In genomic region chr2:161108933-161109371, GRCm38 (mm10) we compare ENCODE assay signal across 8 mouse cellular contexts. TPM values are rescaled to one million over a fixed set of nuclear protein-coding genes. Genes with fewer than 3 reads are reported as not detected.
DNase-seq lines count a peak whose midpoint lies in the region; ATAC-seq lines count a peak whose summit lies in the region.

Gene Chd6 (minus strand): TSS chr2:161109075.

- peak within 1 kb of the TSS; percentile 90 for H3K4me2 ChIP-seq in heart, embryonic 13.5 days
- H3K4me2 ChIP-seq in liver, embryonic 12.5 days: peak within 1 kb of the TSS; percentile 97
- H3K4me2 ChIP-seq in stomach, embryonic 15.5 days: peak within 1 kb of the TSS; percentile 83

- H3K27me3 ChIP-seq in heart, embryonic 13.5 days (replicated peaks): no peaks in the 10 kb centered on the region
- H3K27me3 ChIP-seq in liver, embryonic 12.5 days (replicated peaks): no peaks in the 10 kb centered on the region
- no peaks in the 10 kb centered on the region for H3K27me3 ChIP-seq in stomach, embryonic 15.5 days (replicated peaks)

- peak within 1 kb of the TSS; percentile 95 for H3K4me3 ChIP-seq in brown adipose tissue, adult 24 weeks (ENCODE audit: insufficient read depth, low read depth, low read length)
- peak within 1 kb of the TSS; percentile 98 for H3K4me3 ChIP-seq in heart, embryonic 13.5 days
- peak within 1 kb of the TSS; percentile 99 for H3K4me3 ChIP-seq in liver, embryonic 12.5 days
- peak within 1 kb of the TSS; percentile 89 for H3K4me3 ChIP-seq in stomach, embryonic 15.5 days (replicated peaks)

- peak; percentile 100 for DNase-seq in CD4-positive, CD25-positive, alpha-beta regulatory T cell, adult 2 months (ENCODE audit: low read depth, low spot score)
- DNase-seq in fat pad, adult 2 months (ENCODE audit: extremely low read depth, low read depth, low spot score): peak; percentile 96
- DNase-seq in kidney, postnatal 10 days: peak; percentile 99
- peak; percentile 99 for DNase-seq in natural killer cell, adult 2 months (ENCODE audit: low spot score in 2 of 2)

- H3K36me3 ChIP-seq in heart, embryonic 13.5 days: no peaks in the 10 kb centered on the region
- no peaks in the 10 kb centered on the region for H3K36me3 ChIP-seq in liver, embryonic 12.5 days
- H3K36me3 ChIP-seq in stomach, embryonic 15.5 days: no peaks in the 10 kb centered on the region

- H3K9me3 ChIP-seq in heart, embryonic 13.5 days: no peaks in the 10 kb centered on the region
- no peaks in the 10 kb centered on the region for H3K9me3 ChIP-seq in liver, embryonic 12.5 days (replicated peaks)
- H3K9me3 ChIP-seq in stomach, embryonic 15.5 days: no peaks in the 10 kb centered on the region

- H3K4me1 ChIP-seq in brown adipose tissue, adult 24 weeks (ENCODE audit: control insufficient read depth, insufficient read depth, insufficient read length, low read length): peaks cover 11% of the 10 kb centered on the region
- H3K4me1 ChIP-seq in heart, embryonic 13.5 days: peaks cover 35% of the 10 kb centered on the region
- peaks cover 26% of the 10 kb centered on the region for H3K4me1 ChIP-seq in liver, embryonic 12.5 days
- H3K4me1 ChIP-seq in stomach, embryonic 15.5 days: 0 out of 2 replicates have a peak, but pooled peaks cover 4% of the 10 kb centered on the region

- peak within 1 kb of the TSS; percentile 29 for H3K27ac ChIP-seq in brown adipose tissue, adult 24 weeks (replicated peaks; ENCODE audit: low read depth, low read length)
- H3K27ac ChIP-seq in heart, embryonic 13.5 days (replicated peaks): peak within 1 kb of the TSS; percentile 99
- peak within 1 kb of the TSS; percentile 93 for H3K27ac ChIP-seq in liver, embryonic 12.5 days
- peak within 1 kb of the TSS; percentile 99 for H3K27ac ChIP-seq in stomach, embryonic 15.5 days

- ATAC-seq in heart, embryonic 13.5 days (ENCODE audit: extremely low read depth, insufficient number of reproducible peaks, low FRiP score, low TSS enrichment): peak; percentile 98
- ATAC-seq in liver, embryonic 12.5 days: peak; percentile 99
- ATAC-seq in stomach, embryonic 15.5 days (ENCODE audit: insufficient read depth, low FRiP score, low read depth): peak; percentile 99

- H3K9ac ChIP-seq in heart, embryonic 13.5 days: peak within 1 kb of the TSS; percentile 99
- H3K9ac ChIP-seq in liver, embryonic 12.5 days: peak within 1 kb of the TSS; percentile 97
- peak within 1 kb of the TSS; percentile 97 for H3K9ac ChIP-seq in stomach, embryonic 15.5 days

- WGBS in heart, embryonic 13.5 days: under 1% methylated on average over 19 of the region's 27 CpGs
- WGBS in liver, embryonic 12.5 days (ENCODE audit: insufficient replicate concordance): under 1% methylated on average over 19 of the region's 27 CpGs
- WGBS in stomach, embryonic 15.5 days: under 1% methylated on average over 26 of the region's 27 CpGs

RNA-seq across cellular contexts. Expression of gene Chd6, which starts in this region (rescaled TPM):
- 5.4 and 7.3 TPM in 2 replicates for polyA plus RNA-seq in brown adipose tissue, adult 24 weeks (2012; ENCODE audit: insufficient read depth, insufficient read length, missing spikeins)
- 15.2 and 16.7 TPM in 2 replicates for polyA plus RNA-seq in heart, embryonic 13.5 days (2015; fragmentation: Nextera tagmentation; extraction: Ambion mirVana)
- 8.3 and 8.8 TPM in 2 replicates for polyA plus RNA-seq in liver, embryonic 12.5 days (2016; fragmentation: Nextera tagmentation; extraction: Ambion mirVana)
- 25.7 and 29.0 TPM in 2 replicates for polyA plus RNA-seq in stomach, embryonic 15.5 days (2015; fragmentation: Nextera tagmentation; extraction: Ambion mirVana)

Comparison
In these comparisons a context has a peak if more than half of its experiments do, and no peak if none do; other contexts are left out.
1. Peak in every context shown above with its lines: DNase-seq, ATAC-seq, H3K4me3 ChIP-seq and H3K27ac ChIP-seq.
2. H3K27ac ChIP-seq: peak in every context shown above with its lines; median percentile 99 in heart, embryonic 13.5 days; 99 in stomach, embryonic 15.5 days; 93 in liver, embryonic 12.5 days; 29 in brown adipose tissue, adult 24 weeks.